17 mouse cellular contexts compared by ENCODE assay signal in genomic region chr5:74402626-74403025, GRCm38 (mm10).
DNase-seq lines count a peak whose midpoint lies in the region; ATAC-seq and TF ChIP-seq lines count a peak whose summit lies in the region.
"Had no signal": no experiment of that assay in that cellular context is flagged by ENCODE, and none has a peak within 500 bp of the region (broad histone marks: within the 10 kb centered on the region; RNA-seq: fewer than 3 reads in every experiment).

No protein-coding gene starts in this region.

- ATAC-seq in activated CD4-positive, CD25-positive, alpha-beta regulatory T cell, adult 4 months: peak; percentile 92
- ATAC-seq in limb, embryonic 11.5 days (ENCODE audit: insufficient number of reproducible peaks, low FRiP score, low TSS enrichment, low read depth): no peak
- ATAC-seq in kidney, embryonic 14.5 days (ENCODE audit: low FRiP score, low TSS enrichment): no peak
- no peak for ATAC-seq in liver, postnatal 0 days
- ATAC-seq: forebrain, embryonic 16.5 days had no signal

- H3K4me2 ChIP-seq in limb, embryonic 11.5 days (ENCODE audit: low read depth, severe bottlenecking): no peak overlapping the region
- no peak overlapping the region for H3K4me2 ChIP-seq in kidney, embryonic 14.5 days (replicated peaks; ENCODE audit: low read depth, low read length)
- no peak overlapping the region for H3K4me2 ChIP-seq in liver, postnatal 0 days (ENCODE audit: low read depth, low read length)
- H3K4me2 ChIP-seq: liver, embryonic 13.5 days; midbrain, embryonic 12.5 days had no signal

- WGBS in limb, embryonic 11.5 days: 55% methylated on average over 4 of the region's 4 CpGs
- 73% methylated on average over 4 of the region's 4 CpGs for WGBS in kidney, embryonic 14.5 days
- WGBS in liver, postnatal 0 days (ENCODE audit: insufficient replicate concordance): 55% methylated on average over 4 of the region's 4 CpGs

- no peaks in the 10 kb centered on the region for H3K36me3 ChIP-seq in limb, embryonic 11.5 days (ENCODE audit: control insufficient read depth, insufficient read depth, low read length)
- H3K36me3 ChIP-seq in kidney, embryonic 14.5 days (ENCODE audit: control insufficient read depth, insufficient read depth, low read length): no peaks in the 10 kb centered on the region
- no peaks in the 10 kb centered on the region for H3K36me3 ChIP-seq in liver, postnatal 0 days (replicated peaks; ENCODE audit: insufficient read depth, low read length)
- H3K36me3 ChIP-seq: liver, embryonic 13.5 days; midbrain, embryonic 12.5 days had no signal

- H3K4me1 ChIP-seq in limb, embryonic 11.5 days (ENCODE audit: control insufficient read depth, insufficient read depth, low read length): peaks cover 9% of the 10 kb centered on the region
- no peaks in the 10 kb centered on the region for H3K4me1 ChIP-seq in kidney, embryonic 14.5 days (ENCODE audit: control insufficient read depth, insufficient read depth, low read length)
- H3K4me1 ChIP-seq in liver, postnatal 0 days (ENCODE audit: insufficient read depth): no peaks in the 10 kb centered on the region
- H3K4me1 ChIP-seq: midbrain, embryonic 12.5 days had no signal

- no peak overlapping the region for H3K4me3 ChIP-seq in limb, embryonic 11.5 days (ENCODE audit: low read depth, low read length)
- H3K4me3 ChIP-seq in kidney, embryonic 14.5 days (ENCODE audit: low read length): no peak overlapping the region
- no peak overlapping the region for H3K4me3 ChIP-seq in liver, postnatal 0 days (ENCODE audit: low read depth, low read length)
- H3K4me3 ChIP-seq: gastrocnemius, adult 2 months; liver, embryonic 13.5 days; midbrain, embryonic 12.5 days had no signal

- H3K27ac ChIP-seq in limb, embryonic 11.5 days (replicated peaks; ENCODE audit: low read depth, low read length): 0 out of 2 replicates have a peak overlapping the region, but pooled peaks have one; percentile 51
- H3K27ac ChIP-seq in kidney, embryonic 14.5 days (ENCODE audit: low read depth, low read length): no peak overlapping the region
- H3K27ac ChIP-seq in liver, postnatal 0 days (ENCODE audit: low read depth): no peak overlapping the region
- H3K27ac ChIP-seq: gastrocnemius, adult 2 months; liver, embryonic 13.5 days; midbrain, embryonic 12.5 days had no signal

- no peak for TF ChIP-seq EP300 in liver, postnatal 0 days (IDR thresholded peaks at IDR 0.05; ENCODE audit: low read depth)

- TF ChIP-seq CTCF in liver, postnatal 0 days (IDR thresholded peaks at IDR 0.05; ENCODE audit: low read depth): no peak

- no peaks in the 10 kb centered on the region for H3K9me3 ChIP-seq in limb, embryonic 11.5 days (ENCODE audit: control insufficient read depth, low read length)
- H3K9me3 ChIP-seq in kidney, embryonic 14.5 days (ENCODE audit: control insufficient read depth, low read length): no peaks in the 10 kb centered on the region
- H3K9me3 ChIP-seq in liver, postnatal 0 days (ENCODE audit: low read length): no peaks in the 10 kb centered on the region
- H3K9me3 ChIP-seq: liver, embryonic 13.5 days; midbrain, embryonic 12.5 days had no signal

- no peaks in the 10 kb centered on the region for H3K27me3 ChIP-seq in limb, embryonic 11.5 days (ENCODE audit: control insufficient read depth, insufficient read depth, low read length)
- H3K27me3 ChIP-seq in kidney, embryonic 14.5 days (ENCODE audit: control insufficient read depth, insufficient read depth, low read length): no peaks in the 10 kb centered on the region
- H3K27me3 ChIP-seq in liver, postnatal 0 days (ENCODE audit: insufficient read depth, low read length): no peaks in the 10 kb centered on the region
- H3K27me3 ChIP-seq: liver, embryonic 13.5 days; midbrain, embryonic 12.5 days had no signal

- peak; percentile 76 for DNase-seq in CD4-positive, CD25-positive, alpha-beta regulatory T cell, adult 2 months (ENCODE audit: low read depth, low spot score)
- DNase-seq in limb, embryonic 11.5 days (ENCODE audit: low spot score): no peak
- peak; percentile 36 to 68 for DNase-seq in thymus, adult 18-20 months
- no peak for DNase-seq in ovary, adult 18-20 months (ENCODE audit: low spot score)
- DNase-seq in liver, postnatal 0 days: no peak
- DNase-seq in cerebellum, adult 9-11 months: no peak
- DNase-seq: adrenal gland, postnatal 36 days; cerebellum, postnatal 25 days; gastrocnemius, adult 2 months; kidney, adult 18-20 months; kidney, postnatal 4 days; liver, embryonic 13.5 days; lung, postnatal 10 days had no signal

- H3K9ac ChIP-seq in limb, embryonic 11.5 days (ENCODE audit: low read length): no peak overlapping the region
- no peak overlapping the region for H3K9ac ChIP-seq in kidney, embryonic 14.5 days (ENCODE audit: low read depth, low read length)
- H3K9ac ChIP-seq in liver, postnatal 0 days (replicated peaks): no peak overlapping the region
- H3K9ac ChIP-seq: liver, embryonic 13.5 days; midbrain, embryonic 12.5 days had no signal

Comparison
In these comparisons a context has a peak if more than half of its experiments do, and no peak if none do; other contexts are left out.
1. DNase-seq: peak in CD4-positive, CD25-positive, alpha-beta regulatory T cell, adult 2 months (single experiment) and thymus, adult 18-20 months (2 of 2); none in limb, embryonic 11.5 days (single experiment), ovary, adult 18-20 months (single experiment), liver, postnatal 0 days (single experiment) and cerebellum, adult 9-11 months (single experiment).